Mouse (Mus musculus) cerebellum, adult 18-20 months (tissue): ENCODE data around the gene Zfp1.
A peak's percentile ranks its signal among the peaks of the same experiment; 100 is the strongest.
"Not testable (repeated sequence)": the region's sequence is repeated elsewhere in the genome, so short reads cannot be mapped to it uniquely, and the experiment has no call there.

ENCODE experiments used
- DNase-seq, 2 experiments: peaks; one replicate each; pipeline ENCODE4 v3.0.0; 2021

The Zfp1 gene

GRCm38 (mm10) chr8:111625694-111626527 is 17.3 kb upstream of the Zfp1 start:
- DNase-seq = peak; percentile 80 to 86

DNA sequence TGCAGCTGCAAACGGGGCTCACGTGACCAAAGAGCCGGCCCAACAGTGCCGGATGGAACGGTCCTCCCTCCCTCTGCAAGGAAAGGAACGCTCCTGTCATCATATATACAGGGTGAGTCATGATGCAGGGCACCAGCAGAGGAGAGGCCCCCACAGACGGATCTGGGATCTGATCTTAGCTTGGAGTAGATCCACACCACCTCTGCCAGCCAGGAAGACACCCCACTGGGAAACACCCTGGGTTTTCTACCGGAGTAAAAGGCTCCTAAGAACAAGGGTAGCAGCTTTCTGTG is 16.7 kb upstream of the Zfp1 start:
- DNase-seq = peak; percentile 24 to 26

- DNase-seq = no peak
Measured at GRCm38 (mm10) chr8:111626933-111627332, 16.3 kb upstream of the Zfp1 start.

GRCm38 (mm10) chr8:111627923-111628322 is 15.3 kb upstream of the Zfp1 start:
- DNase-seq = no peak

GRCm38 (mm10) chr8:111628401-111628800 is 14.8 kb upstream of the Zfp1 start:
- DNase-seq = no peak

DNA sequence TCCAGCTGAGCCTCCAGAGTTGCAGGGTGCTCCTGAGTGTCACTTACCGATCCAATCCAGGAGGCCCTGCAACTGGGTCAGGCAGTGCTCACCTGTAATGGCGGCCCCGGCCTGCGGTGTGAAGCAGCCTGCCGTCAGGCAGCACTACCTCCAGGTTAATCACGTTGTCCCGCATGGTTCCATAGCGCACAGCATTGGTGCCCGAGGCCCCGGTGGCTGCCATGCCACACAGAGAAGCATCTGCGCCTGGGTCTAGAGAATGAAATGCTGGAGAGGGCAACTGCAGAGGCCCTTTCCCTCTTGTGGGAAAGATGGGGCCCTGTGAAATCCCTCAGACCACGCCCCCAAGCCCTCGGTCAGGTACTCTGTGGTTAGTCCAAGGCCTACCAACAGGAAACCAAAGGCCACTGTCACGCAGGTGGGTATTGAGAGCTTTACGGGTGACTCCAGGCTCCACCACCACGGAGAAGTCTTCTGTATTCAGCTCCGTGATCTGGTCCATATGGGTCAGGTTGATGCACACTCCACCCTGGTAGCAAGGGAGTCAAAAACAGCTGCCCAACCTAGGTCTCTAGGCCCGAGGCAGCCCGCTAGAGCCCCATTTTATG is 14.2 kb upstream of the Zfp1 start:
- DNase-seq = no peak

DNA sequence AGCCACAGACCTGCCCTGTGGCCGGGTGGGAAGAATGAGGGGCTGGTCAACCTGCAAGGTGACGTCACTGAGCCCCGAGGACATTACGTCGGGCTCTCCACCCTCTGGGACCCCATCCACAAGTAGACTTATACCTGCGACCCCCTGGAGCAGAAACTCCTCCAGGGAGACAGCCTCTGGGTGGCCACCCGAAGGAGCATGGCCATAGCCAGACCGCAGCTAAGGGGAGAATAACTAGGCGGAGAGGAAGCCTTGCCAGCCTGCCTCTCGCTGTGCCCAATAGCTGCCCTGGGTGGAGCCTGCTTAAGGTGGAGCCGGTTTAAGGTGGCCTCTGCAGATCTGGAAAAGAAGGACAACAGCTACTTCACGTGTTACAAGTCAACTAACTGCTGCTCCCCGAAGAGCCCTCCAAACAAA is 13.1 kb upstream of the Zfp1 start, which contains the start of gene Ldhd:
Gene Ldhd (minus strand): TSS at position 270 of the 417 bp plus-strand sequence.
- DNase-seq = peak; percentile 78 to 84

GRCm38 (mm10) chr8:111631589-111631988 is 11.6 kb upstream of the Zfp1 start:
- DNase-seq = no peak

DNA sequence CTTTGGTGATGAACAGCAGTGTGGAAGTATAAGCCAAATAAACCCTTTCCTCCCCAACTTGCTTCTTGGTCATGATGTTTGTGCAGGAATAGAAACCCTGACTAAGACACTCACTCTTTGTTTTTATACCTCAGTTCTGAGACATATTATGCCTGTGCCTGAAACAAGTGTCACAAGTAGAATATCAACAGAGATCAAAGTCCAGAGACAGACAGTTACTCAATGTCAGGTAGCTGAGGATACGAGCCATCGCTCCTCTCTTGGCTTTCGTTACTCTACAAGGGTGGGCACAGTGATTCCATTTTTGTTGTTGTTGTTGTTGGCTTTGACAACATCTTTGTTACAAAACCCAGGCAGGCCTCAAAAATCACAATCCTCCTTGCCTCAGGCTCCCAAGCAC is 10.2 kb upstream of the Zfp1 start:
- no peak for DNase-seq

DNA sequence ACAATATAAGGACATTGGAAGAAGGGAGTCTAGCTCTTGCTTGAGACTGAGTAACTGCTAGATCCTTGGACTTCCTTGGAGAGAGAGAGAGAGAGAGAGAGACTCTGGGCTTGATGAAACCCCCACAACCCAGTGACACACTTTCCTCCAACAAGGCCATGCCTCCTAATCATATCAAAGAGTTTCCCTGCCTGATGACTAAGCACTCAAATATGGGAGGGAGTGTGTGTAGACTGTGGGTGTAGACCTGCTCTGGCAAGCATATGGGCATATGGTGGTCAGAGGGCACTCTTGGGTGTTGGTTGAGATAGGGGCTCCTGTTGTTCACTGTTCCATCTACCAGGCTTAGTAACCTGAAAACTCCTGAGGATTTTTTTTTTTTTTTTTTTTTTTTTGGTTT is 5.1 kb upstream of the Zfp1 start:
- no peak for DNase-seq

- DNase-seq = no peak
Measured at GRCm38 (mm10) chr8:111641064-111641463, 2.1 kb upstream of the Zfp1 start.

DNA sequence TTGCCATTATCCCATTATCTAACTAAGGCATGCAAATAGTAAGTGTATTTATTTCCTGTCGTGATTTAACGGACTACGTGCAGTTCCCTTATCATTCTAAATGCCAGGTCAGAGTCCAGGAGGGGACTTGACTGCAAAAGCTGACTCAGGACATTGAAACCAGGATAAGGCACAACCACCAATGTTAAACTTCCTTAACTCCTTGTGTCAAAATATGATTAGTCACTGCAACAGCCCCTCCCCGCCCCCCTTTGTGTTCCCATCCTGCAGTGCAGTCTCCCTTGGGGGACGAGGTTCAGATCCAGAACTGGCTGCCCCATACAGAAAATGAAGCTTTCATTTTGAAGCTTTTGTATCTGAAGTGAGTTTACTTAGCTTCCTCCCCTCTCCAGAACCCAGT is 705 bp upstream of the Zfp1 start:
- peak in 1 of 2 experiments; percentile 13 for DNase-seq

GRCm38 (mm10) chr8:111642939-111643263 is 300 bp upstream of the Zfp1 start:
- no peak for DNase-seq

DNA sequence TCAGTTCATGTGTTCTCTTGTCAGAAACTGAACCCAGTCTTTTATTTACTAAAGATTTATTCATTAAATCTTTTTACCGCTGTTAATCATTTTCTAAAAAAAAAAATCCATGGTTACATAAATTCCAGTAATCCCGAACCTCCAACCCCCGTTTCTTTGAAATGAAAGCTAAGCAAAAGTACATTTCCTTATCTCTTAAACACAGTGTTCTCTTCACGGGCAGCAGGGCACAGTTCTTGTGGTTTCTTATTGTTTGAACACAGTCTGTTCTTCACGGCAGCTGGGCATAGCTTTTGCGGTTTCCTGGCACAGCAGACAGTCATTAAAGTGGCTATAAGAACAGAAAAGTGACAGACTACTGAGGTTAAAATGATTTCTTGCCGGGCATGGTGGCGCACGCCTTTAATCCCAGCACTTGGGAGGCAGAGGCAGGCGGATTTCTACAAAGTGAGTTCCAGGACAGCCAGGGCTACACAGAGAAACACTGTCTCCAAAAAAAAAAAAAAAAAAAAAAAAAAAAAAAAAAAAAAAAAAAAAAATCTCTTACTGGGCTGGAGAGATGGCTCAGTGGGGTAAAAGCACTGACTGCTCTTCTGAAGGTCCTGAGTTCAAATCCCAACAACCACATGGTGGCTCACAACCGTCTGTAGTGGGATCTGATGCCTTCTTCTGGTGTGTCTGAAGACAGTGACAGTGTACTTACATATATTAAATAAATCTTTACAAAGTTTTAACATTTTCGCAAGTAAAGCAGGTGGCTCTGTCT is 1.3 kb downstream of the Zfp1 start:
- DNase-seq = not testable (repeated sequence)

DNA sequence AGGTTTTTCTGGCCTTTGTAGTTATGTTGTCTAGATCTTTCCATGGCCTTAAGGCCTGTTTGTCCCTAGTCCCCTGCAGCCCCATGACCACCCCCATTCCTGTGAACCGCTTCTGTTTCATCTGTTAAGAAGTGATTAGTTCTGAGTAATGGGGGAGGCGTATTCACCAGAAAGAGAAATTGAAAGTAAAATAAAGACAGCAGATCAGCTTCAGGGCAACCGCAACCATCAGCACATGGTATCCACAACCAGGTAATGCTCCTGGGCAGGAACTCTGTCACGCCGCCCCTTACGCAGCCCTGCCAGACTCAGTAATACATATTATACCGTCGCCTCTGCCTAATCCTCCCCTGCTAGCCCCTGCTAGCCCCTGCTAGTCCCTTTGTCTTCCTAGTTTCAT is 2.5 kb downstream of the Zfp1 start:
- no peak for DNase-seq

DNA sequence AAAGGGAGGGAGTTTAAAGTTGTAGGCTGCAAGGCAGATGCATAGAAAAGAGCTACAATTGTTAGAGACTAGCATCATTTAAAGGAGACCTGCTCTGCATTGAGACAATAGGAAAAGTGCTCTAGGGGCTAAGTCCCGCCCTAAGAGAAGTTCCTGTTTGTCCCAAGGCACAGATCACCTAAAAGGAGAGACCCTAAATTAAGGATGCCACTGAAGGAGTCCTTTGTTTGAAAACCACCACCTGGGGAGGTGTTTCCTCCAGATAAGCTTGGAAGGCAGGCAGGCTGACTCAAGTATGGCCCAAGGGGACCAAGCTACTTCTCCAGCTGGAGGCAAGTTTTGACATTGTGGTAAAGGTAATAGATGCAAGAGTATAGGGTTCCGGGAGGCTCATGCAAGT is 5.6 kb downstream of the Zfp1 start:
- no peak for DNase-seq

DNA sequence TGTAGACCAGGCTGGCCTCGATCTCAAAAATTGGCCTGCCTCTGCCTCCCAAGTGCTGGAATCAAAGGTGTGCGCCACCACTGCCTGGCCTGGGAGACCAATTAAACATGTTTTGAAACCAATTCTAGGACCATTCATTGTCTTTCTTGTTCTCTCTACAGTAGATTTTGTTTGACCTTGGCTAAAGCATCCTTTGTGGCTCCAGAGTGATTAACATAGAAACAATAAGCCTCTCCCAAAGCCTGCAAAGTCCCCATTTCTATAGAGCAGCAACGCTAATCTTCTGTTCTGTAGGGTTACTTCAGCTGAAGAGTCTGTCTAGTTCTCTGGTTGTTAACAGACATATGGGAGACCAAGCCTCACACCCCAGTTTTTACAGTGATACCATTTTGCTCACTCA is 7.5 kb downstream of the Zfp1 start:
- no peak for DNase-seq

DNA sequence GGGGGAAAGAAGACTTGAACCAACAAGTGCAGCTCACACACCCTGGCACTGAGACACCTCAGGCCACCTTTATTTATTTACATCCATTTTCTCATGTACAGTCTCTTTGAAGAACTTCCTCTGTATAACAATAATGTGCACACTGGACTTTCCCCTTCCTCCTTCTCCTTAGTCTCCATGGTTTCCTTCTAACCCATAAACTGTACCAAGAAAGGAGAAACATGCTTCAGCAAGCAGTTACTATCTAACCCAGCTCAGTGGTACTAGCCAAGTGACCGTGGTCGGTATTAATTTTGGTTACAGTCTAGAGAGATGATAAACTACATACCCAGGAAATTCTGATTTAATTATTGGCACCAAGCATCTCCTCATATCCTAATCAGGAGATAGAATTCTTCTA is 10.3 kb downstream of the Zfp1 start:
- no peak for DNase-seq

DNA sequence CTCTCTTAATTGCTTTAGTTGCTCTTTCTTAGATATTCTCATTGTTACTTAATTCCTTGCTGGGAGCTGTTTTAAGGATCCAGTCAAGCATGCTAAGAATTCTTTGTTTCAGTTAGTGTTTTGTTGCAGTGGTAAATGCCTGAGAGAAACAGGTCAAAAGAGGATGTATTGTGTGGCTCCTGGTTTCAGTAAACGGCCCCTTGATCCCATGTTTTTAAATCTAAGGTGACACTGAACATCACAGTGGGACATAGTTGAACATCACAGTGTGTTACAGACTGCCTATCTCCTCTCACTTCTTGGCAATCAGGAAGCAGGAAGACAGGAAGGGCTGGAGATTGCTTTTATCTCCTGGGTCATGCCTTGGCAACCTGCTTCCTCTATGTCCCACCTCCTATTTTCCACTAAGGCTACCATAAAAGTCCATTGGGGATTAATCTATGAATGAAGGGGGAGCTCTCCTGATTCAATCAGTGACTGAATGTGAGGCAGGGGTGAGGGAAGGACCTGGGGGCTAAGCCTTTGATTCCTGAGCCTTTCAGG is 14.2 kb downstream of the Zfp1 start:
- no peak for DNase-seq

- DNase-seq = peak in 1 of 2 experiments; percentile 18
Measured at GRCm38 (mm10) chr8:111658819-111659423, 15.7 kb downstream of the Zfp1 start.

DNA sequence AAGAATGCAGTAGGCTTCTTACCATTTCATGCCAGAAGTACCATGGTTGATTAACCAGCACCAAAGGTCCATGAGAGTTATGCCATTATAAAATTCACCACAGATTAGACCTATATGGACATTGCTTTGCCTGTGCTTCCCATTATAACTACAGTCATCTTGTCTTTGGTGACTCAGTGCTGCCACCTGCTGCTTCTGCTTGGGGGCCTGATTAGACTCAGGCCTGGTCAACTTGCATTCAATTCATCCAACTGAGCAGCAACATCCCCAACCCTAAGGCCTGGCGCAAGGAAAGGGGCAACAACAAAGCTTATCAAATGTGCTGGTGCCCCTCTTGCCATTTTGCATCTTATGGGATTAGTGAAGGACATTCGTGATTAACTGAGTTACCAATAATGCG is 19.3 kb downstream of the Zfp1 start:
- DNase-seq = peak; percentile 83 to 84

DNA sequence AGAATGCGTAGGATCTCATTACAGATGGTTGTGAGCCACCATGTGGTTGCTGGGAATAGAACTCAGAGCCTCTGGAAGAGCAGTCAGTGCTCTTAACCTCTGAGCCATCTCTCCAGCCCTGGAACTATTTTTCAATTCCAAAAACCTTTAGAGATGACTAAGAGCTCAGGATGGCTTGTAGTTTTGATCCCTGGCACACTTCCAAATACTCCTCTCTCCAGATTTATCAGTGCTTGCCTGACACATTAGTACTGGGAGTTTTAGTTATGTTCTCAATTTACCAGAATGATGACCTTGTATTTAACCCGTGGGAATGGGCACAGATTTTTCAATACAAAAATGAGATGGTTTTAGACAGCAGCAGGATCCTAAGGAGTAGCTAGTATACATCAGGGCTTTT is 23.6 kb downstream of the Zfp1 start:
- no peak for DNase-seq

DNA sequence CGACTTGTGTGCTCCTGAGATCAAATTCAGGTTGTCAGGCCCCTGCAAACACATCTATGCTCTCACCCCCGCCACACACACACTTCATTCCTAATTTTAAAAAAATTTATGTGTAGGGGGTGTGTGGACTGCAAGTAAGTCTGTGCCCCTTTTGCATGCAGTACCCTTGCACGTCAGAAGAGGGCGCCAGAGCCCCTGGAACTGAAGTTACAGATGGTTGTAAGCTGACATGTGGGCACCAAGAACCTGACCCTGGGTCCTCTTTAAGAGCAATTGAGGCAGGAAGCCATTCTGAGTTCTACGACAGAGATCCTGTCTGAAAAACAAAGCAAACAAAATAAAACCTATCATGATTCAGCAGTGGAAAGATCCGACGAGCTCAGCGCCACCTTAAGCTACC is 33.0 kb downstream of the Zfp1 start:
- no peak for DNase-seq
